Mouse (Mus musculus) thymus, adult 2 months (tissue): ENCODE results near the gene Rubcn.

Source experiments
- CTCF ChIP-seq: fragments of 200-500 bp; IDR thresholded peaks from 2 replicates; pipeline ENCODE4 v1.5.1; 2012; ENCODE audit warnings: mild to moderate bottlenecking, control low read depth, low read length, moderate library complexity, borderline replicate concordance; ENCODE audit not compliant: control insufficient read depth, poor library complexity, insufficient read depth; ENCODE audit errors: extremely low read depth
- POLR2A ChIP-seq: fragments of 200-500 bp; IDR thresholded peaks from 2 replicates; pipeline ENCODE4 v1.6.1; 2012; ENCODE audit warnings: mild to moderate bottlenecking, low read length, control low read depth, moderate library complexity; ENCODE audit not compliant: control insufficient read depth, poor library complexity, insufficient read depth; ENCODE audit errors: extremely low read depth

DNA sequence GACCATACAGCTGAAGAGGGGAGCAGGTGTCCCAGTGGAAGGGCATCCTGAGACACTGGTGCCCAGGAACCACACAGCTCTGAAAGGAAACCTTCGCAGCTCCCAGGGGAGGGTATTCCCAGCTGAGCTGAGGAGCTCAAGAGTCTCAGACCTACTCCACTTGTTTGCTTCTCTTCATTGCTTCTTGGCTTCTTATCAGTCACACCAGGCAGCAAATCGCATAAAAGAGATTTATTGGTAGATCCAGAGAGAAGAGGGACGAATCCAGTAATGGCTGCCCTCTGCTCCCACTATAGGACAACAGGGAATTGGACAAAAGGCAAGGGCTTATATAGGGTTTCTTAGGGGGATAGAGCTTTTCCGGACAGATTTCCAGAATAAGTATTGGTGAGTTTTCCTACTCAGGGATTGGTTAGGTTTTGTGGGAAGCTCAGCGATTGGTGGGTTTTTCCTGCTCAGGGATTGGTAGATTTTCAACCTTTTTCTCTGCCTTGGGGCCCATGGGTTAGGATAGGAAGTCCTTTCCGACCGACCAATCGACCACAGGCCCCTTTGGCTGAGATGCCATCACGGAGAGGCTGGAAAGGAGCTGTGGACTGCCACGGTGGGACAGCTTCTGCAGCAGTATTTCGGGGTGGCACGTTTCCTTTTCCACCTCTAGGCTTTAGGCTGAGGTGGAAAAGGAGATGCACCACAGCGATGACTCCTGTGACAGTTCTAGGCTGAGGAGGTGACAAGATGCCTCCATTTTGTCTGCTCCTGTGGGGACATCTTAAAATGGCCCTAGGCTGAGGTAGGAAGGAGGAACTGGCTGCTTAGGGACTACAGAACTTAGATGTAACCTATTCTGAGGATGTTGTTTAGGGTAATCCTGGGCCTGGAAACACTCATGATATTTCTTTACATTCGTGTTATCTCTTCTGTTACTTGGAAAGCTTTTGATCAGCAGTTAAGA lies 1.7 kb upstream of the Rubcn start:
- no peak for TF ChIP-seq POLR2A
- no peak for TF ChIP-seq CTCF
